In genomic region chr17:46874133-46874532, GRCm38 (mm10) we compare ENCODE assay signal across 8 mouse cellular contexts. TPM values are rescaled to one million over a fixed set of nuclear protein-coding genes. Genes with fewer than 3 reads are reported as not detected.
DNase-seq lines count a peak whose midpoint lies in the region; ATAC-seq and TF ChIP-seq lines count a peak whose summit lies in the region.
"Had no signal": no experiment of that assay in that cellular context is flagged by ENCODE, and none has a peak within 500 bp of the region (broad histone marks: within the 10 kb centered on the region; RNA-seq: fewer than 3 reads in every experiment).

No protein-coding gene starts in this region.

- H3K4me2 ChIP-seq in embryonic facial prominence, embryonic 15.5 days (replicated peaks) = no peak overlapping the region
- H3K4me2 ChIP-seq: embryonic facial prominence, embryonic 12.5 days had no signal

- no peaks in the 10 kb centered on the region for H3K9me3 ChIP-seq in embryonic facial prominence, embryonic 15.5 days (replicated peaks)
- H3K9me3 ChIP-seq: embryonic facial prominence, embryonic 12.5 days had no signal

- peak; percentile 20 to 42 for DNase-seq in urinary bladder, postnatal 36 days (ENCODE audit: low spot score in 2 of 2)
- no peak for DNase-seq in urinary bladder, adult 2 months (ENCODE audit: low spot score)
- DNase-seq in kidney, adult 2 months = peak; percentile 80
- DNase-seq in naive thymus-derived CD4-positive, alpha-beta T cell, adult 2 months (ENCODE audit: low read depth) = peak; percentile 36
- DNase-seq in thymus, postnatal 25 days = no peak
- DNase-seq in thymus, adult 18-20 months = no peak

- H3K4me1 ChIP-seq in embryonic facial prominence, embryonic 15.5 days = peaks cover 18% of the 10 kb centered on the region
- peaks cover 13% of the 10 kb centered on the region; the same call in 1 of the 2 replicates for H3K4me1 ChIP-seq in kidney, adult 2 months (ENCODE audit: control insufficient read depth, insufficient read depth, low read length)

- WGBS in embryonic facial prominence, embryonic 15.5 days = 27% methylated on average over 10 of the region's 10 CpGs
- 53% methylated on average over 10 of the region's 10 CpGs for WGBS in kidney, adult 2 months

- ATAC-seq in embryonic facial prominence, embryonic 15.5 days (ENCODE audit: insufficient number of reproducible peaks, low FRiP score, low TSS enrichment, low read depth) = 0 out of 2 replicates have a peak, but pooled peaks have one; percentile 39

- TF ChIP-seq CTCF in kidney, adult 2 months (conservative IDR thresholded peaks at IDR 0.05; ENCODE audit: insufficient read depth, insufficient read length, low read depth, low read length) = no peak

- TF ChIP-seq POLR2A in kidney, adult 2 months (IDR thresholded peaks at IDR 0.05; ENCODE audit: low read depth, low read length) = no peak

- no peak overlapping the region for H3K27ac ChIP-seq in embryonic facial prominence, embryonic 15.5 days (replicated peaks)
- peak overlapping the region; percentile 6; the same call in 1 of the 2 replicates for H3K27ac ChIP-seq in kidney, adult 2 months (ENCODE audit: insufficient read depth, low read depth, low read length)
- H3K27ac ChIP-seq: embryonic facial prominence, embryonic 12.5 days had no signal

- no peaks in the 10 kb centered on the region for H3K36me3 ChIP-seq in embryonic facial prominence, embryonic 15.5 days
- no peaks in the 10 kb centered on the region for H3K36me3 ChIP-seq in kidney, adult 2 months (ENCODE audit: control insufficient read depth, insufficient read depth, low read length)
- H3K36me3 ChIP-seq: embryonic facial prominence, embryonic 12.5 days had no signal

- no peak overlapping the region for H3K4me3 ChIP-seq in embryonic facial prominence, embryonic 15.5 days (replicated peaks)
- H3K4me3 ChIP-seq in kidney, adult 2 months (ENCODE audit: insufficient read depth, low read depth, low read length) = no peak overlapping the region
- H3K4me3 ChIP-seq: embryonic facial prominence, embryonic 12.5 days had no signal

- H3K9ac ChIP-seq in embryonic facial prominence, embryonic 15.5 days = no peak overlapping the region
- H3K9ac ChIP-seq: embryonic facial prominence, embryonic 12.5 days had no signal

- H3K27me3 ChIP-seq in embryonic facial prominence, embryonic 15.5 days = no peaks in the 10 kb centered on the region
- H3K27me3 ChIP-seq in kidney, adult 2 months (replicated peaks; ENCODE audit: control insufficient read depth, insufficient read depth, low read length) = no peaks in the 10 kb centered on the region
- H3K27me3 ChIP-seq: embryonic facial prominence, embryonic 12.5 days had no signal

RNA-seq across cellular contexts. Expression of gene Bicral, which starts 15.9 kb away (rescaled TPM):
- 9.1 and 15.2 TPM in 2 replicates for polyA plus RNA-seq in urinary bladder, adult 2 months (2012; rRNA removed)
- polyA plus RNA-seq in embryonic facial prominence, embryonic 15.5 days (2015; fragmentation: Nextera tagmentation; extraction: Ambion mirVana) = 4.5 and 5.3 TPM in 2 replicates
- polyA plus RNA-seq in kidney, adult 2 months (2012; rRNA removed) = 11.4 and 11.8 TPM in 2 replicates

RNA-seq across cellular contexts. Expression of gene Tbcc, which starts 16.4 kb away (rescaled TPM):
- polyA plus RNA-seq in urinary bladder, adult 2 months (2012; rRNA removed) = 20.3 and 21.5 TPM in 2 replicates
- 59.7 and 62.7 TPM in 2 replicates for polyA plus RNA-seq in embryonic facial prominence, embryonic 15.5 days (2015; fragmentation: Nextera tagmentation; extraction: Ambion mirVana)
- polyA plus RNA-seq in kidney, adult 2 months (2012; rRNA removed) = 17.2 and 19.6 TPM in 2 replicates

RNA-seq across cellular contexts. Expression of gene Prph2, which starts 36.1 kb away (rescaled TPM):
- polyA plus RNA-seq in urinary bladder, adult 2 months (2012; rRNA removed) = not detected in 2 replicates
- polyA plus RNA-seq in embryonic facial prominence, embryonic 15.5 days (2015; fragmentation: Nextera tagmentation; extraction: Ambion mirVana) = not detected in 2 replicates
- not detected in 2 replicates for polyA plus RNA-seq in kidney, adult 2 months (2012; rRNA removed)

Comparison
In these comparisons a context has a peak if more than half of its experiments do, and no peak if none do; other contexts are left out.
1. DNase-seq: peak in urinary bladder, postnatal 36 days (2 of 2), kidney, adult 2 months (single experiment) and naive thymus-derived CD4-positive, alpha-beta T cell, adult 2 months (single experiment); none in urinary bladder, adult 2 months (single experiment), thymus, postnatal 25 days (single experiment) and thymus, adult 18-20 months (0 of 2).